Mouse (Mus musculus) lung, postnatal 4 days (tissue): ENCODE results near the gene Dhcr24.

Experiments
- DNase-seq, 2 experiments: peaks; one replicate each; pipeline ENCODE4 v3.0.0; 2021

The Dhcr24 gene

GRCm38 (mm10) chr4:106560213-106560845 lies 509 bp upstream of the Dhcr24 start:
- DNase-seq: no peak

GRCm38 (mm10) chr4:106562006-106562405 lies 1.2 kb downstream of the Dhcr24 start:
- no peak for DNase-seq

GRCm38 (mm10) chr4:106562837-106563790 lies 2.3 kb downstream of the Dhcr24 start:
- DNase-seq: peak in 1 of 2 experiments; percentile 38

- no peak for DNase-seq
Measured at GRCm38 (mm10) chr4:106564161-106564560, 3.3 kb downstream of the Dhcr24 start.

- no peak for DNase-seq
Measured at GRCm38 (mm10) chr4:106569680-106570079, 8.8 kb downstream of the Dhcr24 start.

- no peak for DNase-seq
Measured at GRCm38 (mm10) chr4:106571081-106571724, 10.4 kb downstream of the Dhcr24 start.

- no peak for DNase-seq
Measured at GRCm38 (mm10) chr4:106575022-106575421, 14.2 kb downstream of the Dhcr24 start.

- no peak for DNase-seq
Measured at GRCm38 (mm10) chr4:106577511-106577910, 16.7 kb downstream of the Dhcr24 start.

- no peak for DNase-seq
Measured at GRCm38 (mm10) chr4:106581176-106581864, 20.5 kb downstream of the Dhcr24 start.

GRCm38 (mm10) chr4:106581865-106582204 lies 21.0 kb downstream of the Dhcr24 start:
- DNase-seq: no peak

GRCm38 (mm10) chr4:106582428-106583153 lies 21.8 kb downstream of the Dhcr24 start:
- peak in 1 of 2 experiments; percentile 21 for DNase-seq

GRCm38 (mm10) chr4:106584665-106585064 lies 23.8 kb downstream of the Dhcr24 start:
- no peak for DNase-seq

- DNase-seq: no peak
Measured at GRCm38 (mm10) chr4:106587075-106587474, 26.2 kb downstream of the Dhcr24 start.

GRCm38 (mm10) chr4:106590142-106590541 lies 29.3 kb downstream of the Dhcr24 start:
- peak; percentile 41 to 66 for DNase-seq

GRCm38 (mm10) chr4:106590871-106591270 lies 30.0 kb downstream of the Dhcr24 start:
- DNase-seq: no peak

GRCm38 (mm10) chr4:106593636-106594035 lies 32.8 kb downstream of the Dhcr24 start:
- DNase-seq: no peak

GRCm38 (mm10) chr4:106596200-106596599 lies 35.4 kb downstream of the Dhcr24 start:
- no peak for DNase-seq

GRCm38 (mm10) chr4:106597055-106597454 lies 36.2 kb downstream of the Dhcr24 start:
- no peak for DNase-seq

- DNase-seq: no peak
Measured at GRCm38 (mm10) chr4:106597741-106598140, 36.9 kb downstream of the Dhcr24 start.

GRCm38 (mm10) chr4:106599415-106599814 lies 38.6 kb downstream of the Dhcr24 start:
- DNase-seq: no peak

- no peak for DNase-seq
Measured at GRCm38 (mm10) chr4:106600770-106601169, 39.9 kb downstream of the Dhcr24 start.
